Mouse (Mus musculus): ENCODE results near the gene Pick1. TPM values are rescaled to one million over a fixed set of nuclear protein-coding genes. Genes with fewer than 3 reads are reported as not detected.

Pick1 gene
- total RNA-seq, 2 experiments from 2014 or later, result 8.3 to 8.8 TPM

Other genes with a start within 250 kb of the Pick1 start
- gene H1f0, start 200.7 kb upstream of the Pick1 start, total RNA-seq (2015), result 11.1 and 14.5 TPM in 2 replicates
- 24.3 and 29.0 TPM in 2 replicates for gene H1f0, start 200.7 kb upstream of the Pick1 start, total RNA-seq (2017)
- 0.15 and 0.69 TPM in 2 replicates for gene Galr3, start 187.3 kb upstream of the Pick1 start, total RNA-seq (2015)
- gene Galr3, start 187.3 kb upstream of the Pick1 start, total RNA-seq (2017), result 0.29 and 0.91 TPM in 2 replicates
- 16.0 and 17.3 TPM in 2 replicates for gene Ankrd54, start 166.3 kb upstream of the Pick1 start, total RNA-seq (2015)
- gene Ankrd54, start 166.3 kb upstream of the Pick1 start, total RNA-seq (2017), result 11.2 and 18.8 TPM in 2 replicates
- gene Eif3l, start 154.0 kb upstream of the Pick1 start, total RNA-seq (2015), result 192 and 203 TPM in 2 replicates
- gene Eif3l, start 154.0 kb upstream of the Pick1 start, total RNA-seq (2017), result 259 and 271 TPM in 2 replicates
- 4.8 and 5.6 TPM in 2 replicates for gene Micall1, start 120.3 kb upstream of the Pick1 start, total RNA-seq (2015)
- gene Micall1, start 120.3 kb upstream of the Pick1 start, total RNA-seq (2017), result 3.6 and 5.5 TPM in 2 replicates
- 76.7 and 114 TPM in 2 replicates for gene Polr2f, start 88.2 kb upstream of the Pick1 start, total RNA-seq (2015)
- 88.6 and 104 TPM in 2 replicates for gene Polr2f, start 88.2 kb upstream of the Pick1 start, total RNA-seq (2017)
- 0.99 TPM in 1 of 2 replicates, not detected in the other for gene 1700088E04Rik, start 87.9 kb upstream of the Pick1 start, total RNA-seq (2015)
- gene 1700088E04Rik, start 87.9 kb upstream of the Pick1 start, total RNA-seq (2017), result not detected in 2 replicates
- gene Sox10, start 63.9 kb upstream of the Pick1 start, total RNA-seq (2015), result not detected in 2 replicates
- gene Sox10, start 63.9 kb upstream of the Pick1 start, total RNA-seq (2017), result not detected in 2 replicates
- 0.22 and 0.46 TPM in 2 replicates for gene Gm49486, start 218 bp downstream of the Pick1 start, total RNA-seq (2015)
- not detected in 2 replicates for gene Gm49486, start 218 bp downstream of the Pick1 start, total RNA-seq (2017)
- not detected in 2 replicates for gene Slc16a8, start 25.6 kb downstream of the Pick1 start, total RNA-seq (2015)
- gene Slc16a8, start 25.6 kb downstream of the Pick1 start, total RNA-seq (2017), result not detected in 2 replicates
- gene Baiap2l2, start 56.4 kb downstream of the Pick1 start, total RNA-seq (2015), result 0.27 and 0.34 TPM in 2 replicates
- gene Baiap2l2, start 56.4 kb downstream of the Pick1 start, total RNA-seq (2017), result not detected in 2 replicates
- gene Pla2g6, start 99.2 kb downstream of the Pick1 start, total RNA-seq (2015), result 6.9 and 8.4 TPM in 2 replicates
- 6.6 and 6.9 TPM in 2 replicates for gene Pla2g6, start 99.2 kb downstream of the Pick1 start, total RNA-seq (2017)
- 3.2 and 3.9 TPM in 2 replicates for gene Maff, start 117.4 kb downstream of the Pick1 start, total RNA-seq (2015)
- gene Maff, start 117.4 kb downstream of the Pick1 start, total RNA-seq (2017), result 1.5 and 1.7 TPM in 2 replicates
- gene Tmem184b, start 174.4 kb downstream of the Pick1 start, total RNA-seq (2015), result 12.0 and 12.2 TPM in 2 replicates
- gene Tmem184b, start 174.4 kb downstream of the Pick1 start, total RNA-seq (2017), result 4.0 and 4.3 TPM in 2 replicates
- gene Csnk1e, start 226.4 kb downstream of the Pick1 start, total RNA-seq (2015), result 32.0 and 45.6 TPM in 2 replicates
- 29.1 and 30.7 TPM in 2 replicates for gene Csnk1e, start 226.4 kb downstream of the Pick1 start, total RNA-seq (2017)

All from megakaryocyte progenitor cell, adult 5-6 weeks (primary cell).